Mouse (Mus musculus) small intestine, adult 2 months (tissue): Measurements from ENCODE around the gene Disp1.

ENCODE experiments used
- CTCF ChIP-seq: fragments of 200-500 bp; IDR thresholded peaks from 2 replicates; pipeline ENCODE4 v1.5.1; 2012; ENCODE audit warnings: low read depth, mild to moderate bottlenecking, control low read depth, inconsistent platforms, low read length, moderate library complexity, mixed read lengths; ENCODE audit not compliant: insufficient replicate concordance, insufficient read length; ENCODE audit errors: extremely low read depth
- POLR2A ChIP-seq: fragments of 200-500 bp; IDR thresholded peaks from 2 replicates; pipeline ENCODE4 v1.6.1; 2012; ENCODE audit warnings: low read depth, mild to moderate bottlenecking, control low read depth, inconsistent platforms, low read length, moderate library complexity

GRCm38 (mm10) chr1:183146102-183146735 lies 75.1 kb downstream of the Disp1 start:
- no peak for TF ChIP-seq CTCF
- no peak for TF ChIP-seq POLR2A
